Mouse (Mus musculus): ENCODE data around the gene Atxn2.
"Not testable (repeated sequence)": the region's sequence is repeated elsewhere in the genome, so short reads cannot be mapped to it uniquely, and the experiment has no call there.

Gene Atxn2

DNA sequence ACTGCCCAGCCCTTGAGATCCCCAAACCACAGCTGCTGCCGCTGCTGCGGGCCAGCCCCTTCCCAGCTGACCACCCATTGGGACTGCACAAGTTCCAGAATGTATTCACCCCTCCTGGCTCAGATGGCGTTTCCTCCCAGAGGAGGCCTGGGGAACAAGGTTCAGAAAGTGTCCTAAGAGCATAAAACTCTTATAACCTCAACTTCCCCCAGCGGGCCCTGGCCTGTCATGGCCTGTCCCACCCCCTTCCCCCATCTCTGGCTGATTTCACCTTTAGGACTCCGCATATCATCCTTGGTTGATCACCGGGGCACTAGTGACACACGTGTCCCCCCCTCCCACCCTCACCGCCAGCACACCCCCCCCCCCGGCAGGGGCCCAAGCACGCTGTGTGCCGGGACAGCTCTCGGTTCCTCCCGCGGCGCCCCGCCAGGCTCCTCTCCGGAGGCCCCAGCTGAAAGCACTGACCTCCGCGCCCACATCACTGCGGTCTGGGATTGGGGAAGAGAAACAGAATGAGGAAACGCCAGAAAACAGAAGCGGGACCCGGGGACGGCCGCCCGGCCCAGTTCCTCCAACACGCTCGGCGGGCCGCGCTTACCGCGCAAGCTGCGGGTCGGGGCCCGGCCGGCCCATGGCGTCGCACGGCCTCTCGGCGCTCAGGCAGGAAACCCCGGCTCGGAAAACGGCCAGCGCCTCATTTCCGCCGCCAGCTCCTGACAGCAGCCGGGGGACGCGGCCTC is 125.0 kb downstream of the Atxn2 start:
- peak; percentile 36 for DNase-seq (ENCODE audit: low spot score)

DNA sequence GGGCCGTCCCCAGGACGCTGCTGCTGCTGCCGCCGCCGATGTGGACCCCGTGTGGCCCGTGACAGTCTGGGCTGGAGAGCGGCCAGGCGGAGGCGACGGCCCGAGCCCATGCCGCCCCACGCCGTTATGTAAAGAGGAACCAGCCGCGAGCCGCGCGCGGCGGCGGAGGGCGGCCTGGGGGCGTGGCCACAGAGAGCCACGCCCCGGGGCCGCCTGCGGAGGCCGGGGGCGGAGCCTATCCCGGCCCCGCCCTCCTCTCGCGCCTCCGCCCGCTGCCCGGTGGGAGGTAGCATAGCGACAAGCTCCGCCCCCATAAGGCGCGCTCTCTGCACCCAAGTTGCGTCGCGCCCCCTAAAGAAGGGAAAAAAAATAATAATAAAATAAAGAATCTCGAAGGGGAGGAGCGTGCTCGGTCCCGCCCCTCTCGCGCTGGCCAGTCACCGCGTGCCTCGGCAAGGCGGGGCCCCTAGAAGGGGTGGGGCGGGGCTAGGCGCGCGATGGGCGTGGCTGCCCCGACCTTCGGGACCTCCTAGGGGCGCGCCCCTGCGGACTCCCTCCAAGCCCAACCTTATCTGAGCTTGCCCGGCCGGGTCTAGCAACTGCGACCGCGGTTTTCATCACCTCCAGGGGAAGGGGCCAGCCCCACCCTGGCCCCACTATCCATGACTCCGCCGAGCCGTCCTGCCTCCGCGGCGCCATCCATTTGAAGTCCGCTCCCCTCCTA is 125.7 kb downstream of the Atxn2 start:
- DNase-seq (ENCODE audit: low spot score), result peak; percentile 91

DNA sequence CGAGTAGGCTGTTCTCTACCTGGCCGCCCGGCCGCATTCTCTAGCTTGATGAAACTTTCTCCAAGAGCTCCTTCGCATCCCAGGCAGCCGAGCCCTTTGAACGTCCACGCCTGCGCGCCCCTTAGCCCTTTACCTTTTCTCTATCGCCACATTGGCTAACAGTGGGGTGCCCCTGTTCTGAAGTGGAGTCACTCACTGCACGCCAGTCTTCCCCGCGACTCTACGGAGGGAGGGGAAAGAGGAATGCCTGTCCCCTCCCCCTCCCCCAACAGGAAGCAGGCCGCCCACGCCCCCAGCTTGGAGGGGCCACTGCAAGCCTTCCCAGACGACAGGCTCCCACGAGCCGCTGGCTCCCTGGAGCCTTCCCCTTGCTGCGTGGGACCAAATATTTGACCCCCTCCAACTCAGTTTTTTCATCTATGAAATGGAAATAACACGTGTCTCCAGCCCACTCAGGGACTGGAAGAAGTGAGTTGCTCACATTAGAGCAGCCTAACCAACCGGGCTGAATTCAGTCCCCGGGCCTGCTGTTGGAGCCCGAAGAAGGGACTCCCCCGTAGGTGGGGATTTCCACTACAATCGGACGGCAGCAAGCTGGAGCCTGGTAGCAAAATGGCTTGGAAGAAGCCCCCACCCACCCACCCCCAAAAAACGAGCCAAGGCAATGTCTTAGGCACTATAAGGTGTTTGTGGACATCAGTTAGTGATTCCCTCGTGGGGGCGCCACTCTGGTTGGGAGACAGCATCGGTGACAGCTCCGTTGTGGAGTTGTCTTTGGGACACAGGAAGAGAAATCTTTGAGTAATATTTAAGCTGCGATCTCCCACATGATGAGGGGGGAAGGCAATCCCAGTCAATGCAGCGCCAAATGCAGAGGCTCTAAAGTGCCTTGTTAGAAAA is 126.6 kb downstream of the Atxn2 start, which contains the start of gene Sh2b3:
Sh2b3 (minus strand) TSS at position 206 of the 900 bp plus-strand sequence.
- DNase-seq (ENCODE audit: low spot score), result no peak

DNA sequence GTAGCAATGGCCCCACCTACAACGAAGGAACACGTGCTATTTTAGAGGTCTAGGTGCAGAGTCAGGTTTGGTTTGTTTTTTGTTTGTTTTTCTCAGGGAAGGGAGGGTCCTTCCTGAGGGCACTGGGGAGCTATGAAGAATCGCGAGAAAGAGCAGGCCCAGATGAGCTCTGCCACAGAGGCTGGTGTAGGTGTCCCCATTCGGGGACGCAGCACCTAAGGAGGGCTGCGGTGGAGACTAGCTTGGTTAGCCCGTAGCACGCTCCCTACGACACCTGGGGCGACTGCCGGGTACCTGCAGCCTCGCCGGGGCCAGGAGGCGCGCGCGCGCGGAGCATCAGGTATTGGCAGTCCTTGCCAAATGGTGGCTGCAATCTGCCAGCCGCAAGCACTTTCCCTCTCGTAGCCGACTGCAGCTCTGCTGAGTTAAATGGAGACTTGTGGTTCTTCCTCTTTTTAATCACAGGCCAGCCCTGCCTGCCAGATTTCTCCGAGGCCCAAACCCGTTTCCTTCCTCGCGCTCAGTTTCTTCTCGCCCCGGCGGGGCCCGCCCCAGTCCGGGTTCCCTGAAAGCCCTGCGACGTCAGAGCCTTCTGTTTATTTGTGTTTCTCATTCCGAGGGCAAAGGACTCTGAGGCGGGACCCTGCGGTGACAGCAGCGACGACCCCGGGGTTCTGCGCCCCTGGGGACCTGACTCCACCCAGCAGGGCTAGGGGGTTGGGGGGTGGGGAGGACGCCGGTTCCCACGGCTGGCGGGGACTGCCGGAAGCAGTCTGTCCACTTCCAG is 127.4 kb downstream of the Atxn2 start:
- peak; percentile 48 for DNase-seq (ENCODE audit: low spot score)

- DNase-seq (ENCODE audit: low spot score), result no peak
These were observed 128.0 kb downstream of the Atxn2 start for GRCm38 (mm10) chr5:121839128-121839473.

- no peak for DNase-seq (ENCODE audit: low spot score)
These were observed 130.4 kb downstream of the Atxn2 start for GRCm38 (mm10) chr5:121841516-121841915.

DNA sequence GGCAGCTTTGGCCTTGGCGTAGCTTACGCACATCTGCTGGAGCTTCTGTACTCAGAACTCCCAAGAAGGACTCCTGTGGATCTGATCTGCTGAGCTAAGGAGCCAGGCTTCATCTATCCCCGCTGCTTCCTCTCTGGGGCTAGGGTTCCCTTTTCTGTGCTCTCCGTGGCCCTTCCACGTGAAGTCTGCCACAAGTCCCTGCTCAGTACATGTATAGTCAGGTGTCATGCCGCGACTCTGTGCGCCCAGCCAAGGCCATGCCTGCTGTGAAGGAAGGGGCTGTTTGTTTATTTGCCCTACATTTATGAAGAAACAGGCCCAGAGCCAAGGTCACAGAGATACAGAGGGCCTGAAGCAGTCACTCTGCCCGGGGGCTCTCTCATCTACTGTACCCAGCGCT is 130.8 kb downstream of the Atxn2 start:
- no peak for DNase-seq (ENCODE audit: low spot score)

DNA sequence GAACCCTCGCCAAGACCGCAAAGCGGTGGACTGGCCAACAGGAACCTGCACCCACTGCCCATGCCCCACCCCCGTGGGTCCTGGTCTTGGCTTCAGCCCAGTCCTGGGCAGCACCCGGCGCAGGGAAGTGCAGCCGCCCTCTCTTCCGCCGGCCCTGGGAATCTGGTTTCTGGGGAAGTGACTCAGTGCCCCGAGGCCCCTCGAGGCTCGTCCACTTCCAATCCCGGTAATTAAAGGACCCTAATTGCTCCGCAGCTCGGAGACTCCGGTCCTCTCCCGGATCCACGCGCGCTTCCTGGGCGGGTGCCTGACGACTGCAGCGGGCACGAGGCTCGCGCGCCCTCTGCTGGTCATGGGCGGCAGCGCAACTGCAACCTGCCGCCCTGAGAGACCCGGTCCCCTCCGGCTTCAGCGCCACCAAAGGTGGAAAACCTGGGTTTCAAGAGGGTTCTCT is 131.6 kb downstream of the Atxn2 start:
- DNase-seq (ENCODE audit: low spot score), result peak; percentile 81

DNA sequence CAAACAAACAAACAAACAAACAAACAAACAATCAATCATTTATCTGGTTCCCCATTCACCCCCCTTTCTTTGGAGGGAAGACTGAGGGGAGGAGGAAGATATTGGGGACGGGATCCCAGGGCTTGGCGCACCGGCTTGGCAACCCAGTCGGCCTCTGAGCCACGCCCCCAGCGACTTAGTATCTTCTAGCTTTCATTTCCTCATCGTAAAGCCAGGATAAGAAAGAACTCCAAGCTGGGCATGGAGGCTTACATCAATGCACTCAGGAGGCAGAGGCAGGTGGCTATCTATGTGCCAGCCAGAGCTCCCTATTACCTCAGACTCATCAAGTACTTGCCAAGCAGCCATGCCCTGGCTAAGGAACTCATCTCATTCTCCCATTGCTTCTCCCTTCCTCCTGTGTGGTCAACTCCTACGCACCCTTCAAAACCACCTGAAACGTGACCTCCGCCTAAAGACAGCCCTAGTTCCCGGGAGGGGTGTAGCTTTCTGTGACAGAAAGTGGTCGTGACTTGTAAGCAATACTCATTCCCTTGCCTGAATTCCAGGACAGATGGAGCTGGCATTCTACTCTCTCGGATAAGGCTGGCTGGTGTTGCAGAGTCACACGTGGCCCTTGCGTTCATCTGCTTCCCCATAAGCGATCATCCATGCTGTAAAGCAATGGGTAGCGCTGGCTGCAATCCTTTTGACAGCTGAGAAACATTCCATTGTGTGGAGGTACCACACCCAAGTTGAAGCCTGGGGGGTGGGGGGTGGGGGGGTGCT is 132.2 kb downstream of the Atxn2 start:
- no peak for DNase-seq (ENCODE audit: low spot score)

DNA sequence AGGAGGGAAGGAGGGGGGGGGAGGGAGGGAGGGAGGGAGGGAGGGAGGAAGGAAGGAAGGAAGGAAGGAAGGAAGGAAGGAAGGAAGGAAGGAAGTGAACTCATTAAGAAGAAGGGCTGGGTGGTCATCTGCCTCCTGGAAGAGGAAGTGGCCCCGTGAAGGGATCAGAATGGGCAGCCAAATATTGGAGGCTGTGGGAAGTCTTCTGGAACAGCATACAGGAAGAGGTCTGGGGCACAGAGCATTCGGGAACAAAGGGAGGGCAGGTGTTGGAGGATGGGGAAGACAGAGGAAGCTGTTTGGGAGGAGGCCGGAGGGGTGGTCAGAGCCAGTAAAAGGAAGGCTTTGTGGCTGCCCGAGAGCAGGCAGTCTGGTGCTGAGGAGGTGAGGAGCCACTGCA is 134.2 kb downstream of the Atxn2 start:
- no peak for DNase-seq (ENCODE audit: low spot score)

DNA sequence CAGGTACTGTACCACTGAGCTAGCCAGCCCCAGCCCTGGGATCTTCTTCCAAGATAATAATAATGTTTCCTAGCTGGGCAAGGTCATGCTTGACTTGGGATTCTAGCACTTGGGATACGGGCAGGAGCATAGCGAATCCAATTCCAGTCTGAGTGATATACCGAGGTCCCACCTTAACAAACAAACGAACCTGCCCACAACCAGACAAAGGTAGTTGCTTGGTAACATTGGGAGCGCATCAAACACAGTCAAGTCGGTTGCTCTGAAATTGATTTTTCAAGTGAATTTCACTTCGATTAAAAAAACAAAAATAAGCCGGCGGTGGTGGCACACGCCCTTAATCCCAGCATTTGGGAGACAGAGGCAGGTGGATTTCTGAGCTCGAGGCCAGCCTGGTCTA is 135.2 kb downstream of the Atxn2 start:
- DNase-seq (ENCODE audit: low spot score), result no peak

DNA sequence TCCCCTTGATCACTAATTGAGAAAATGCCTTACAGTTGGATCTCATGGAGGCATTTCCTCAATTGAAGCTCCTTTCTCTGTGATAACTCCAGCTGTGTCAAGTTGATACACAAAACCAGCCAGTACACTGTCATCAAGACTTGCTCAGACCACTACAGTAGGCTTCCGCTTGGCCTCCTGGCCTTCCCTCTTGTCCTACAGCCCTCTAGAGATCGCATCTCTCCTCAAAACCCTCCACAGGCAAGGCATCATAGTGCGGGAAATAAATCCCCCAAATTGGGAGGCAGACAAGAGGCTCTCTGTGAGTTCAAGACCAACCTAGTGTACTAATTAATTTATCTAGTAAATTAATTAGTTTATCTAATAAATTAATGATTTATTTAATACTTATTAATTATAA is 136.1 kb downstream of the Atxn2 start:
- not testable (repeated sequence) for DNase-seq (ENCODE audit: low spot score)

- DNase-seq (ENCODE audit: low spot score), result peak; percentile 81
These were observed 136.9 kb downstream of the Atxn2 start for GRCm38 (mm10) chr5:121848035-121848519.

DNA sequence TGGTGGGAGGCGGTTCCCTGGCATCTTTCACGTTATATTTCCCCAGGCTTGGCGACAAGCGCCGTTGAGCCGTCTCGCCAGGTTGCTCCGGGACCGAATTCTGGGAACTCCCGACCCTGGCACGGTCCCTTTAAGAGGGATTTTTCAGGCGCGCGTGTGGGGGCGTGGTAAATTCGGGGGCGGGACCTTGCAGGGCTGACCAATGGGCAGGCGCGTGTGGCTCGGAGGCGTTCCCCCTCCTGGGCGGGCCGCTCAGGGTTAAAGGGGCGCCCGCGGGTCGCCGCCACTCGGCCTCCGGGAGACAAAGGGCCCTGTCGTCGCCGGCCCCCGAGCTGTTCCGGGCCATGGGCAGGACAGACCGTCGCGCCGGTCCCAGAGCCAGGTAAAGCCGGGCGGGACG is 137.6 kb downstream of the Atxn2 start, which contains the start of gene Pheta1:
Pheta1 (plus strand) TSS at position 242 of the 400 bp plus-strand sequence.
- peak; percentile 95 for DNase-seq (ENCODE audit: low spot score)

- no peak for DNase-seq (ENCODE audit: low spot score)
These were observed 138.6 kb downstream of the Atxn2 start for GRCm38 (mm10) chr5:121849478-121850349.

GRCm38 (mm10) chr5:121853368-121854051 is 142.4 kb downstream of the Atxn2 start:
- no peak for DNase-seq (ENCODE audit: low spot score)

- no peak for DNase-seq (ENCODE audit: low spot score)
These were observed 143.6 kb downstream of the Atxn2 start for GRCm38 (mm10) chr5:121854768-121855167.

GRCm38 (mm10) chr5:121856740-121857139 is 145.6 kb downstream of the Atxn2 start:
- DNase-seq (ENCODE audit: low spot score), result no peak

- DNase-seq (ENCODE audit: low spot score), result no peak
These were observed 147.3 kb downstream of the Atxn2 start for GRCm38 (mm10) chr5:121858427-121858826.
